Mouse (Mus musculus): Measurements from ENCODE around the gene Actr10.

GRCm38 (mm10) chr12:70904471-70904870 lies 33.2 kb upstream of the Actr10 start:
- TF ChIP-seq RCOR1 (conservative IDR thresholded peaks at IDR 0.05; ENCODE audit: low read depth, low read length) (no peak), CTCF (conservative IDR thresholded peaks at IDR 0.05 in 1 of 2, IDR thresholded peaks at IDR 0.05 in 1 of 2; ENCODE audit: low read depth in 2 of 2, low read length in 2 of 2) (no peak), HCFC1 (IDR thresholded peaks at IDR 0.05; ENCODE audit: low read depth, low read length) (no peak), EP300 (IDR thresholded peaks at IDR 0.05; ENCODE audit: low read length) (no peak), ZKSCAN1 (IDR thresholded peaks at IDR 0.05; ENCODE audit: borderline replicate concordance, low read depth, low read length) (no peak), POLR2A (IDR thresholded peaks at IDR 0.05; ENCODE audit: low read depth, low read length) (no peak)
